Mouse (Mus musculus) R1 (cell line): ENCODE results near the gene 1700018G05Rik.
"Not testable (repeated sequence)": the region's sequence is repeated elsewhere in the genome, so short reads cannot be mapped to it uniquely, and the experiment has no call there.

Source experiments
- DNase-seq: peaks from one replicate; pipeline ENCODE4 v3.0.0-alpha.2; 2018; ENCODE audit warnings: low read depth, low spot score

1700018G05Rik gene

DNA sequence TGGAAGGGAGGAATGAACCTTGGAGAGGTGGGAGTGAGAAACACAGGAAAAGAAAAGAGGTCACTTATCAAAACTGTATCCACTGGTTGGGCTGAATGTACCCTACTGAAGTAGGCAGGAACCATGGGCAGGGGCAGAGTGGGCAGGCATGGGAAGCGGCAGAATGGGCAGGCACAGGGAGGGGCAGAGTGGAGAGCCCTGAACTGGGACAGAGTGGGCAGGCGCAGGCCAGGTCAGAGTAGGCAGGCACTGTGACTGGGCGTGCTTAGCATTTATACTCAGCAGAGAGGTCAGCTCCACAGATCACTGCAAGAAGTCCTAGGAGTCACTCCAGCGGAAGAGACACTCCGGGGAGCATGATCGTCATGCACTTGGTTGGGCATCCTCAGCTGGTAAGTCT is at the start of gene 1700018G05Rik:
Gene 1700018G05Rik, plus strand, starts transcription at position 301 of the 400 bp plus-strand sequence.
- DNase-seq = not testable (repeated sequence)

DNA sequence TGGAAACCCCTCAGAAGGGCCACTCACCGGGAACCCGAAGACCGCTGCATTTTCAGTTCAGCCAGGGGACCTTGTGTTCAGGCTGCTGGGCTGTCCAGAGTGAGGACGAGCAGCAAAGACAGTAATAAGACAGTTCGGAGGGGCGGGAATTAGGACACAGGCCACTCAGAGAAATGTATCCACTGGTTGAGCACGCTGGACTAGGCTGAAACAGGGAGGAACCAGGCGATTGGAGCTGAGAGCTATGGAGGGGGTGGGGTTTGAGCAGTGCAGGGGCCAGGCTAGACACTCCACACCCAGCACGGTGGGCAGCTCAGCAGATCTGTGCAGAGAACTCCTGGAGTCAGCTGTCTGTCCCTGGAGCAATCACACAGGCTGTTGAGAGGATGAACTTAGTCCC is 19.6 kb upstream of the 1700018G05Rik start, which contains the start of the genes Dmrtc1a and 1700011M02Rik:
Gene Dmrtc1a, minus strand, starts transcription at position 101 of the 400 bp plus-strand sequence.
Gene 1700011M02Rik, plus strand, starts transcription at position 319 of the 400 bp plus-strand sequence.
- DNase-seq = not testable (repeated sequence)

DNA sequence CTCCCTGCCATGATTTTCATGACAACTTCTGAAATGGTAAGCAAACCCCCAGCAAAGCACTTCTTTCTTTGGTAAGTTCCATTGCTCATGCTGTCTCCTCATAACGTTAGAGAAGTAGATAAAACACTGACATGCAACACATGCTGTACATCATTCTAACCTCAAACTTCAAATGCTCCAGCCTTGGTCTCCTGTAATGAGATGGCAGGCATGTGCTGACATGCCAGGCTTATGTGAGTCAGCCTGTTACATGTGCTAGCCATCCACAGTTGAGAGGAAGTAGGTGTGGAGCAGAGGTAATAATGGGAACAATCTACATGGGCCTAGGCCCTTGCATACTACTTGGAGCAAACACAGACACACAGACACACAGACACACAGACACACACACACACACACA is 13.3 kb upstream of the 1700018G05Rik start:
- DNase-seq = not testable (repeated sequence)

DNA sequence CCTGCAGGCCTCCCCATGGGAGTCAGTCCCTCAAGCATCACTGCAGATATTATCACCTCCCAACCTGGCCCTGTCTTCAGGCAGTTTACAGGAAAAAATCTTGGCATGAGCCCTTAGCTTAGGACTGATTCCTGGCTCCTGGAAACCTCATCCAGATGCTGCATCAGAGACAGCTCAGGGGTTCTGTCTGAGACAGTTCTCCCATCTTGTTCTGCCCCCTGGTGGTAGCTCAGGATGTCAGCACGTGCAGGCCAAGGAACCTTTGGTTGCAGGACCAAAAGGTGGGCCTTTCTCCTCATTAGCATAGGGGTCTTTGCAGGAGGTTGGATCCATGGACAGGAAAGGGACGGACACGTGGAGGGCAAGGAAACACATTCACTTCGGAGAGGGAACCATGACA is 1.5 kb upstream of the 1700018G05Rik start:
- peak; percentile 10 for DNase-seq

DNA sequence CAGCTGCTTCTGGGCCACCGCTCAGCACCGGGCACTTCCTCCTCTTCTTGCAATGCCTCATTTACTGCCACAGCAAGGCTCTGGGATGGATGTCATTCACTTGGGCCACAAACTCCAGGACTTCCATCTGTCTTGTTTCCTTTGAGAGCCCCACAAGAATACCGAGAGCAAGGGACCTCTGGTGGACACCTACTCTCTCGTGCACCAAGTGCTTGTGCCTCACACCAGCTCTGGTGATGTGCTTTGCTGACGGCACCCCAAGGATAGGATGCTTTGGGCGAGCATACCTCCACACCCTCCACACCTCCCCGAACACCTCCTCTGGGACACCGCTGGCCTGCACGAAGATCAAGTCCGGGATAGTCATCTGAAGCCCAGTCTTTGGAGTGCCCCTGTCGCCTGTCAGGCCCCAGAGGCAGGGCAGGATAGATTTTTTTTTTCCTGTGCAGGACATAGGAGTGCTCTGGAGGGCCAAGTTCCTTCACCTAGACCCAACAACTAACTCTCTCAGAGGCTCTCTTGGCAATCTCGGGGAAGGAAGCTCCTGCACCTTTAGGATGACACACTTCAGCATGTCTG is 4.9 kb downstream of the 1700018G05Rik start:
- no peak for DNase-seq

DNA sequence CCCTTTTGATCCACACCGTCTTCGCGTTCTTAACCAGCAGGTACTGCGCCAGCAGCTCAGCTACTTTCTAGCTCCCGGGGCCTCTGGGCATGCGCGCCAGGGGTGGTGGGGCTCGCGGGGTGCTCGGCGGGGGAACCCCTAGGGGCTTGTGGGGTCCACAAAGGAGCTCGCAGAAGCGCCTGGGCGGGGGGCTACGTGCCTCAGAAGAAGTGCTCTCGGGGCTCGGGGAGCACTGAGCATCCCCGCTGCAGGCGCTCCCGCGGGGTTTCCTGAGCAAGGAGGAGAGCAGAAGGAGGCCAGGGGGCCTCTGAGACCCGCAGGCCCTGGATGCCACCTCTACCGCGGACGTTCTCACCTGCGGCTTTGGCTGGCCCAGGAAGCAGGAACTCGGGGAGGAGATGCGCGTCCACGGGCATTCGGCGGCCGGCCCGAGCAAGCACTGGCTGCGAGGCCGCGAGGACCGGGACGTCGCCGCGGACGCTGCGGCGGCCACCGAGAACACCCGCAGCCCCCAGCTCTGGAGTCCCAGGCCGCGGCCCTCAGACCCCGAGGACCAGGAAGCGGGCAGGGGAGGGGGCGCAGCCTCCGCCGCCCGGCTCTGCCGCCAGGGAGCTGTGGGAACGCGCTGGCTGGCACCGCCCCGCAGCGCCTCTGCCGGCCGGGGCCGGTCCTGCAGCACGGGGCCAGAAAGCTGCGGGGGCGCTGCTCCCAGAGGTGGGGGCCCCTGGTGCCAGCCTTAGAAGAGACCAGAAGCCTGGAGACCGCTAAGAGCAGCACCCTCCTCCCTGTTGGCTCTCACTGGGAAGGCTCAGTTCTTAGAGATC is 5.6 kb downstream of the 1700018G05Rik start:
- DNase-seq = peak; percentile 29

DNA sequence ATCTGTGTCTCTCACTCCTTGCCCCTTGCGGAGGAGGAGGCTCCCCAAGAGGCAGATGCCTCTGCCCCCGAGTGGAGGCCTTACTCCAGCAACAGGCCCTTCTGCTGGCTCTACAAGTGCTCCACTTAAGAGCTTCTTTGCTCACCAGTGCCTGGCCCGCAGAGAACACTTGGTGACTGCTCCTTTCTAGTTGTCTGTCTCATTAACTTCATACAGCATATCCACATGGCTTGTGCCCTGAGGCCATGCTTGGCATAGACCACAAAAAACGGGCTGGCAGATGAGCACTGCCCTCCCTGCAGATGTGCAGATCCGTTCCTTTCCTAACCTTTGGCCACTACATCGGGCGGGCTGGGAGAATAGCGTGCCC is 6.2 kb downstream of the 1700018G05Rik start:
- no peak for DNase-seq

DNA sequence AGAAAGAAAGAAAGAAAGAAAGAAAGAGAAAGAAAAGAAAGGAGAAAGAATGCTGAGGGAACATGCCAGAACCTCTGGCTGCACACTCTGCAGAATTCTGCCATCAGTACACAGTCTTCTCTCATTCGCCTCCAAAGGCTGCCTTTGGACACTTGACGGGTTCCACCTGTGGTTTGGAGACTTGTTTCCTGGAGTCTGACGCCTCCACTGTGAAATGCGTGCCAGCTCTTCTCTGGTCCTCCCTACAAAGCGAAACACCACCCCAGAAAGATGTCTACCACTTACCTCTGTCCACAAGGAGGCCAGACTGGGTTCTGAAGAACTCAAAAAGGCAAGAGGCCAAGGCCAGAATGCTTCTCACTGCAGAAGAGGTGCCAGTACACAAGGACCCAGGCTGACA is 8.6 kb downstream of the 1700018G05Rik start:
- no peak for DNase-seq

DNA sequence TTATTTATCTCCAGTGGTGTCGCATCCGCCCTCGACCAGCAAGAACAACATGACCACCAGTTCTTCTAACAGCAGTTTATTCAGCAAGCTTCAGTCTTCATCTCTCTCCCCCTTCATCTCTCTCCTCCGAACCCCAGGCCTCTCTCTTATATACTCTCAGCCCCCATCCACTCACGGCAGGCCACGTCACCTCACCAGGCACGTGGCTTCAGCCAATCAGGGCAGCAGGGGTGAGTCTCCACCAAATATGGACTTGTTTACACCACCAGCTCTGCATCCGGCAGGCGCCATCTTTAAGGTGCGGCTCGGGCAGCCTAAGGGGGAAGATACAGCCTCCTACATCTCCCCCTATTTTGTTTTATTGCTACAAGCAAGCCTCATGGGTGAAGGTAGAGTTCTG is 22.0 kb downstream of the 1700018G05Rik start:
- peak; percentile 22 for DNase-seq

DNA sequence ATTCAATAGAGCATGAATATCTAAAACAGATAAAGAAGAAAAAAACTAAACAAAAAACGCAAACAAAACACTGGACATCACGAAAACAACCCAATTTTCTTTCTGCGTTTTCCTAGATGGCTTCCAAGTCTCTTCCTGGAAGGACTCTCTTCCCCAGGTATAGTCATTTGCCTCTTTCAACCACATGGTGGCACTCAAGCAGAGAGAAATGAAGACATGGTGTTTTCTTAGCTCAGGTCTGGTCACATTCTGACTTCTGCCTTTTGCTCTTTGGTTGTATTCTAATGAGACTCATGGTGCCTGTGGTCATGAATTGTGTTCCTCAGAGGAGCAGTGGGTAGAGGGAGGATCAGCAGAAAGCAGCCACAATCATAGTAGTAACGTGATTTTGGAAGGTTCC is 30.7 kb downstream of the 1700018G05Rik start:
- peak; percentile 39 for DNase-seq

DNA sequence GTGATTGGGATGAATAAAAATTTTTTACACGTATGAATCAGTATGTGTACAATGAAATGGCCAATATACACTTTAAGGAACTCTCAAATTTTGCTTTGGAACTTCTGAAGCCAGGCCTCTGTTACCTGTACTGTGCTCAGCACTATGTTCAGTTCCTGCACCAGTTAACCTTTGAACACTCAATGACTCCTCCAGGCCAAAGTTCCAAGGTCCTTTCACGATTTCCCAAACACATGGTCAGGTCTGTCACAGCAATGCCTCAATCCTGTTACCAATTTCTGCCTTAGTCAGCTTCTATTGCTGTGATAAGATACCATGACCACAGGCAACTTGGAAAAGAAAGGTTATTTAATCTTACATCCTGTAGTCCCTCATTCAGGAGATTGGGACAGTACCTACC is 32.4 kb downstream of the 1700018G05Rik start:
- no peak for DNase-seq
